Mouse (Mus musculus) 3T3-L1 (cell line): Measurements from ENCODE around the gene Insm2.
A peak's percentile ranks its signal among the peaks of the same experiment; 100 is the strongest.
"Not testable (repeated sequence)": the region's sequence is repeated elsewhere in the genome, so short reads cannot be mapped to it uniquely, and the experiment has no call there.

Experiments
- DNase-seq: peaks from one replicate; pipeline ENCODE4 v3.0.0-alpha.2; 2015; ENCODE audit warnings: low read depth, low spot score

Insm2 gene

GRCm38 (mm10) chr12:55598887-55599561, at the start of gene Insm2:
Gene Insm2 (plus strand): TSS chr12:55599427.
- no peak for DNase-seq

- DNase-seq: not testable (repeated sequence)
Observed at GRCm38 (mm10) chr12:55554901-55555300, 44.3 kb upstream of the Insm2 start.

GRCm38 (mm10) chr12:55557866-55558265, 41.4 kb upstream of the Insm2 start:
- DNase-seq: no peak

- DNase-seq: no peak
Observed at GRCm38 (mm10) chr12:55559184-55559855, 39.9 kb upstream of the Insm2 start.

GRCm38 (mm10) chr12:55560025-55560690, 39.1 kb upstream of the Insm2 start:
- no peak for DNase-seq

- DNase-seq: peak; percentile 23
Observed at GRCm38 (mm10) chr12:55563742-55564141, 35.5 kb upstream of the Insm2 start.

GRCm38 (mm10) chr12:55564187-55564963, 34.9 kb upstream of the Insm2 start:
- no peak for DNase-seq

- DNase-seq: no peak
Observed at GRCm38 (mm10) chr12:55565206-55565605, 34.0 kb upstream of the Insm2 start, which contains the start of gene Aldoart2. Gene Aldoart2 (plus strand): TSS chr12:55565239.

- DNase-seq: no peak
Observed at GRCm38 (mm10) chr12:55565867-55566266, 33.4 kb upstream of the Insm2 start.

- DNase-seq: no peak
Observed at GRCm38 (mm10) chr12:55566837-55567236, 32.4 kb upstream of the Insm2 start.

GRCm38 (mm10) chr12:55568466-55568865, 30.8 kb upstream of the Insm2 start:
- DNase-seq: no peak

- no peak for DNase-seq
Observed at GRCm38 (mm10) chr12:55569676-55570075, 29.6 kb upstream of the Insm2 start.

- no peak for DNase-seq
Observed at GRCm38 (mm10) chr12:55570646-55571045, 28.6 kb upstream of the Insm2 start.

GRCm38 (mm10) chr12:55571181-55571580, 28.0 kb upstream of the Insm2 start:
- no peak for DNase-seq

- no peak for DNase-seq
Observed at GRCm38 (mm10) chr12:55571661-55572060, 27.6 kb upstream of the Insm2 start.

- DNase-seq: no peak
Observed at GRCm38 (mm10) chr12:55573089-55573488, 26.1 kb upstream of the Insm2 start.

- no peak for DNase-seq
Observed at GRCm38 (mm10) chr12:55573794-55574193, 25.4 kb upstream of the Insm2 start.

GRCm38 (mm10) chr12:55586936-55587335, 12.3 kb upstream of the Insm2 start:
- not testable (repeated sequence) for DNase-seq

- no peak for DNase-seq
Observed at GRCm38 (mm10) chr12:55598537-55598886, 715 bp upstream of the Insm2 start.

- no peak for DNase-seq
Observed at GRCm38 (mm10) chr12:55599639-55600502, 644 bp downstream of the Insm2 start.

- no peak for DNase-seq
Observed at GRCm38 (mm10) chr12:55600503-55600994, 1.3 kb downstream of the Insm2 start.
